Mouse (Mus musculus) ES-E14 (cell line): ENCODE data around the gene Wdhd1. TPM values are rescaled to one million over a fixed set of nuclear protein-coding genes. Genes with fewer than 3 reads are reported as not detected.

Experiments used
- DNase-seq: peaks from one replicate; pipeline ENCODE4 v3.0.0-alpha.2; 2013; ENCODE audit warnings: low read depth, low spot score
- H3K27ac ChIP-seq: 2 replicates; pipeline ENCODE4 v1.5.1; 2012; ENCODE audit warnings: low read depth, mild to moderate bottlenecking, low read length, moderate library complexity, mixed read lengths; ENCODE audit not compliant: poor library complexity, insufficient read depth, severe bottlenecking
- H3K36me3 ChIP-seq: 2 replicates; pipeline ENCODE4 v1.6.1; 2012; ENCODE audit warnings: mild to moderate bottlenecking, low read length, moderate library complexity, mixed read lengths; ENCODE audit not compliant: control insufficient read depth, poor library complexity, insufficient read depth, severe bottlenecking
- H3K4me1 ChIP-seq, 2 experiments: fragments of 150-350 bp in 1 of 2; sonication (generic) in 1 of 2; 2 replicates each; pipeline ENCODE4 v1.6.1; 2012; ENCODE audit warnings: low read length in 2 of 2, mild to moderate bottlenecking in 1 of 2, mixed read lengths in 1 of 2; ENCODE audit not compliant: control insufficient read depth in 2 of 2, insufficient read depth in 2 of 2, poor library complexity in 1 of 2
- H3K4me3 ChIP-seq, 2 experiments: fragments of 150-350 bp in 1 of 2; sonication (generic) in 1 of 2; 2 replicates each; pipeline ENCODE4 v1.5.1; 2012; ENCODE audit warnings: low read length in 2 of 2, low read depth in 1 of 2, mild to moderate bottlenecking in 1 of 2, mixed read lengths in 1 of 2; ENCODE audit not compliant: insufficient read depth in 1 of 2, poor library complexity in 1 of 2, severe bottlenecking in 1 of 2
- H3K9ac ChIP-seq: 2 replicates; pipeline ENCODE4 v1.6.1; 2012; ENCODE audit warnings: low read depth, mild to moderate bottlenecking, low read length, mixed read lengths; ENCODE audit not compliant: poor library complexity, insufficient read depth, severe bottlenecking
- H3K9me3 ChIP-seq: fragments of 150-350 bp; sonication (generic); 2 replicates; pipeline ENCODE4 v1.6.1; 2012; ENCODE audit warnings: low read depth, mild to moderate bottlenecking, low read length; ENCODE audit not compliant: control insufficient read depth, insufficient read depth
- CHD2 ChIP-seq: IDR thresholded peaks from 2 replicates; pipeline ENCODE4 v1.6.1; 2014; ENCODE audit warnings: mild to moderate bottlenecking, low read depth, low read length, inconsistent platforms
- HCFC1 ChIP-seq: IDR thresholded peaks from 2 replicates; pipeline ENCODE4 v1.6.1; 2012; ENCODE audit warnings: low read length, inconsistent platforms, borderline replicate concordance; ENCODE audit not compliant: insufficient read depth
- MAFK ChIP-seq: IDR thresholded peaks from 2 replicates; pipeline ENCODE4 v1.6.1; 2014; ENCODE audit warnings: mild to moderate bottlenecking, low read depth, low read length, inconsistent platforms; ENCODE audit not compliant: insufficient read depth
- ZC3H11A ChIP-seq: IDR thresholded peaks from 2 replicates; pipeline ENCODE4 v1.6.1; 2012; ENCODE audit warnings: low read depth, mild to moderate bottlenecking, inconsistent platforms, low read length, borderline replicate concordance
- ZNF384 ChIP-seq: IDR thresholded peaks from 2 replicates; pipeline ENCODE4 v1.6.1; 2012; ENCODE audit warnings: low read depth, low read length, inconsistent platforms
- in situ Hi-C, 2 experiments: fragments of 600-800 bp; cut with MboI; formaldehyde crosslinking; loops; one replicate each; pipeline ENCODE4 v1.15.1; 2025; ENCODE audit warnings: low sequenced_read_pairs in 2 of 2, inconsistent platforms in 1 of 2; ENCODE audit not compliant: unreplicated experiment in 2 of 2
- total RNA-seq: library from RNA; depleted of rRNA; stranded (reverse); fragments of 300-350 nt; gene quantifications from 2 replicates; pipeline ENCODE4 v1.2.3, GENCODE M21; 2012

The Wdhd1 gene
- total RNA-seq, 1 experiment = 22.0 TPM

DNA sequence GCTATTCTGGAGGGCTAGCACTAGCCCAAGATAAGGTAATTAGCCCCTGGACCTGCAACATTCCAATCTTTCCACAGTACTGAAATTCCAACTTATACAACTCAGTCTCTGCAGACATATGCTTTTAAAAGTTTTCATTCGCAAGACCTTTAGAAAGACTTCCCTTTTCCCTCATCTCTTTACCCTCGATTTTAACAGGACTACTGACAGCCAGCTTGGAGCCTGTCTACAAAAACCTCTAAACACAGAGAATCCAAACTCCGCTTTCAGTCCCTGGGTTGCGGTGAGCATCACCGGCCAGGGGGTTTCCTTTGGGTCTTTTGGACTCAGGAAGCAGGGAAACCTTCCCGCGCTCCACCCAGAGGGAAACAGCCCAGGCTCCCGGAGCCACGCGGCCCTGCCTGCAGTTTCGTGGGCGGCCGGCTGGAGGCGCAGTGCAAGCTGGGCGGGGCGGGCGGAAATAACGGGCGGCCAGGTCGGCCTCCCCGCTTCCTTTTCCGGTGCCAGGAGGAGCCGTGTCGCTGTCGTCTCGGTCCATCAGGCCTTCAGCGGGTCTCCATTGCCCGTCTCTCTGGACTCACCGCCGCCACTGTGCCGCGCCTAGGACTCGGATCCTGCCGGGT lies 21.2 kb upstream of the Wdhd1 start, which contains the start of gene Mapk1ip1l:
Gene Mapk1ip1l (plus strand): TSS at position 482 of the 623 bp plus-strand sequence.
- in situ Hi-C loops = no loop called here
- Histone ChIP-seq H3K4me1 (peaks cover 4 to 16% of the 10 kb centered on the region in 2 experiments), H3K9ac (peak within 1 kb of the TSS; percentile 99), H3K4me3 (peak within 1 kb of the TSS; percentile 95 to 99), H3K27ac (peak within 1 kb of the TSS; percentile 98), H3K9me3 (no peaks in the 10 kb centered on the region), H3K36me3 (peaks cover 1% of the 10 kb centered on the region; the same call in 1 of the 2 replicates)
- TF ChIP-seq ZNF384 (no peak), ZC3H11A (no peak), HCFC1 (no peak), MAFK (no peak), CHD2 (no peak)
- DNase-seq = peak; percentile 70

- no peak overlapping the region for H3K4me3 ChIP-seq
- DNase-seq = no peak
- in situ Hi-C loops = no loop called here
Observed at GRCm38 (mm10) chr14:47296232-47296631, 19.6 kb upstream of the Wdhd1 start.

GRCm38 (mm10) chr14:47294136-47294535 lies 17.5 kb upstream of the Wdhd1 start:
- Histone ChIP-seq H3K4me3 (no peak overlapping the region), H3K36me3 (peaks cover 5% of the 10 kb centered on the region; the same call in 1 of the 2 replicates), H3K9ac (no peak overlapping the region), H3K9me3 (no peaks in the 10 kb centered on the region), H3K4me1 (peaks cover 2 to 7% of the 10 kb centered on the region in 2 experiments; a peak in 2 of 4 replicates), H3K27ac (no peak overlapping the region)
- no peak for DNase-seq
- in situ Hi-C loops = no loop called here
- TF ChIP-seq ZC3H11A (no peak), CHD2 (no peak), MAFK (no peak)

More at GRCm38 (mm10) chr14:47296232-47296631, 19.6 kb upstream of the Wdhd1 start:
- no peak overlapping the region for H3K9ac ChIP-seq
- H3K9me3 ChIP-seq = no peaks in the 10 kb centered on the region
- TF ChIP-seq ZC3H11A (no peak), CHD2 (no peak), HCFC1 (no peak), ZNF384 (no peak), MAFK (no peak)
- no peaks in the 10 kb centered on the region for H3K36me3 ChIP-seq
- H3K27ac ChIP-seq = no peak overlapping the region
- H3K4me1 ChIP-seq = peaks cover 4 to 16% of the 10 kb centered on the region in 2 experiments

DNA sequence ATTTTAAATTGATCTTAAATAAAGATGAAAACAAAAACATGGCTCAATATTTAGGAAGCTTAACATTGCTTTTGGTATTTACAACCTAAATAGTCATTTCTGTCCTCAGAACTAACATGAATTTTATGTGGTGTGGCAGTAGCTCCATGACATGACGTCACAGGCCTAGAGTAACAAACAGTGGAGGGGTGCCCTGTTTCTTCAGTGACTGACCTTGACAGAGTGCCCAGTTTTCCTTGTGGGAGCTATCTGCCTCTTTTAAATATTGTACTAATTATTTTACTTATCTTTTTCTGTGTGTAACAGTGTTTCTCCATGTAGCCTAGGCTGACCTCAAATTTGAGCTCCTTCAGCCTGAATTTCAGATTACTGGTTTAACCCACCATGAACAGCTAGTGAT lies 15.1 kb upstream of the Wdhd1 start:
- TF ChIP-seq ZC3H11A (no peak), MAFK (no peak), HCFC1 (no peak), ZNF384 (no peak)
- Histone ChIP-seq H3K4me1 (peaks cover 1 to 2% of the 10 kb centered on the region in 2 experiments; a peak in 2 of 4 replicates), H3K9ac (no peak overlapping the region), H3K36me3 (peaks cover 5% of the 10 kb centered on the region; the same call in 1 of the 2 replicates), H3K27ac (no peak overlapping the region), H3K4me3 (no peak overlapping the region), H3K9me3 (no peaks in the 10 kb centered on the region)
- in situ Hi-C loops = no loop called here
- no peak for DNase-seq

DNA sequence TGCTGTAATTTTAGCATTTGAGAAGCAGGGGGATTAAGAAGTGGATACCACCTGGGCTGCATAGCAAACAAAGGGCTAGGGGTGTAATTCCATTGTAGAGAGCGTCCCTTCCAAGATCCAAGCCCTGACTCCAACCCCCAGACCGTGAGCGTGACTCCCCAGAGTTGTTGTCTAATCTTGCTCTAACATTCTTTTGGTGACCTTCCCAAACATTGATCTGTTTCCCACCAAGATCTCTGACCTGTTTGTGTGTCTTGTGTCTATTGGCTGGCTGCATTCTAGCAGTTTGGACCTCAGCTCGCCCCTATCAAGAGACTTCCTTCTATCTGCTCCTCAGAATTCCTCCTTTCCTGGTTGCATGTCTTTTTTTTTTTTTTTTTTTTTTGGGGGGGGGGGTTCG lies 10.4 kb upstream of the Wdhd1 start:
- Histone ChIP-seq H3K9ac (no peak overlapping the region), H3K27ac (no peak overlapping the region), H3K4me1 (no peaks in the 10 kb centered on the region; a peak in 1 of 4 replicates), H3K4me3 (no peak overlapping the region), H3K36me3 (peaks cover 5% of the 10 kb centered on the region; the same call in 1 of the 2 replicates), H3K9me3 (no peaks in the 10 kb centered on the region)
- TF ChIP-seq ZNF384 (no peak), MAFK (no peak), ZC3H11A (no peak), CHD2 (no peak)
- no peak for DNase-seq
- in situ Hi-C loops = no loop called here
